Mouse (Mus musculus): ENCODE results near the gene Tmem163.

Gene Tmem163

DNA sequence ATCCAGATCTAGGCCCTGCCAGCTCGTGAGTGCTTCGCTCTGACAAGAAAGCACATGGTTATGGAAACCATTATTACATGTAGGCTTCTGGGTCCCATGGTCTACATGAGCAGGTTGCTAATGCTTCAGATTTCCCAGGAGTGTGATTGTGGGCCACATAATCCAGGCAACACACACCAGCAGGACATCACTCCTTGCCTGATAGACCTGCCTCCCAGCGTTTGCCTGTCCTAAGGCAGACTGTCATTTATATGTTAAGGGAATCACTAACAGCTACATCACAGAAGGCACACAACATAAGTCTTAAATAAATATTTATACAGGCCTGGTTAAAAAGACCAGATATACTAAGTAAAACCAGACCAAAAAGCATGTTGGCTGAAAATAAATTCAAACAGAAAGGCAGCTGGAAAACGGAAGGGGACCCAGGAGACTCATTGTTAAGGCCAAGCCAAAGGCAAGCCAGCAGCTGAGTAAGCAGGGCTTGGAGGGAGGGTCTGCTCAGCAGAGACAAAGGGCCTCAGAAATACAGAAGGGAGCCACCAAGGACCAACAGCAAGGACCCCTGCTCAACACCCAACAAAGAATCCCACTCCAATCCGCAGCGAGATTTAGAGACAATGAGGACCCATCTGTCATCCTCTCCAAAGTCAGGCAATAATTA is 123.4 kb downstream of the Tmem163 start:
- DNase-seq = no peak

DNA sequence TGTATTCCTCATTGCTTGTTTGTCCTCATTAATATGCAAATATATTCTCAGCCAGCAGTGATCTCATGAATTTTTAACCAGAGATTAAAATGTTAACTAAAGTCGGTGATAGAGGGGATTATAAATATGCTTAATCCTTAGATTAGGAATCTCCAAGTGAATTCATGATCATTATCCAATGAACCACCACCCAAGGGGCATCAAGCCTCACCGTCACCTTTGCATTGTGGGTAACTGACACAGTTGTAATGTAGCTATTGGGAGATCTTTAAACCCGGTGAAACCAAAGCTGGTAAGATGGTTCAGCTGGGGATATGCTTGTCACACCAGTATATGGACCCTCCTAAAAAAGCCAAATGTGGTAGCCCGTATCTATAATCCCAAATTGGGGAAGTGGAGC is 131.3 kb downstream of the Tmem163 start:
- DNase-seq = no peak

DNA sequence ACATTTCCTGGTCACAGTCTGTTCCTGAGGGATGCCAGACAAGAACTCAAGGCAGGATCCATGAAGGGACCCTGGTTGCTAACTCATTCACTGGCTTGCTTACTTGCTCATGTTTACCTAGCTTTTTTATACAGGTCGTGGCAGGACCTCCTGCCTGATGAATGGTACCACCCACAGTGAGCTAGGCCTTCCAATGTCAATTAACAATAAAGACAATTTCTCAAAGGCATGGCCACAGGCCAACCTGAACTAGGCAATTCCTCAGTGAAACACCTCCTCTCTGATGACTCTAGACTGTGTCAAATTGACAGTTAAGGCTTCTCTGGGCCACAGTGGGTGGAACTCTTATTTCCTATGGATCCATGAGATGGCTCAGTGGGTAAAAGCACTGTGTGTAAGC is 136.6 kb downstream of the Tmem163 start:
- DNase-seq = no peak

DNA sequence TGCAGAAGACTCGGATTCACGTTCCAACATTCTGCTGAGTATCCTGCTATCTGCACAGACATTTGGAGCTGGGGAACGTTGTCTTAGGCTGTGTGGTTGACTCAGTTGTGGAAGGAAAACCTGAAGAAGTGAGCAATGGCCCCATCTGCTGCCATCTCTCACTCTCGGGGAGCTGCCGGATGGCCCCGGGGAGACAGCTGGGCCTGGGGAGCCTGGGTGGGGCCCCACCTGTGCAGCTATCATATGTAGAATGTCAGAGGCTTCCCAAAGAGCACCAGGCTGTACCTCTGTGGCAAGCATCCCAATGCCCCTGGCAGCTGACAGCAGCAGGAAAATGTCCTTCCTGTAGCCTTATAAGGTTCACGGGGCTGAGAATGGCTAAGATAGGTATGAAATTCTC is 137.4 kb downstream of the Tmem163 start:
- DNase-seq = no peak

DNA sequence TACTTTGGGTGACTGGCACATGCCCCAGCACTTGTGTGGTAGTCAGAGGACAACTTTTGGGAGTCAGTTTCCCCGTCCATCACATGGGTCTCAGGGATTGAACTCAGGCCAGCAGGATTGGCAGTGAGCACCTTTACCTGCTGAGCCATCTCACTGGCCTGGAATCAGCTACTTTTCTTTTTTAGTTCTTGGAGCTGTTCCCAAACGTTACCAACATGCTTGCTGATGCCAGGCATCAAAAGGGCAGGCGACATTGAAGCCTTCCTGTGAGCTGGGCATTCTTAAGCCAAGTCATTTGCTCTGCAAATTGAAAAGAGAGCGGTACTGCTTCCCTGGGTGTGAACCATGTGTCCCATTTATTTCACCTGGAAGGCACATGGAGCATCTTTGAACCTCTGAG is 137.8 kb downstream of the Tmem163 start:
- DNase-seq = no peak

DNA sequence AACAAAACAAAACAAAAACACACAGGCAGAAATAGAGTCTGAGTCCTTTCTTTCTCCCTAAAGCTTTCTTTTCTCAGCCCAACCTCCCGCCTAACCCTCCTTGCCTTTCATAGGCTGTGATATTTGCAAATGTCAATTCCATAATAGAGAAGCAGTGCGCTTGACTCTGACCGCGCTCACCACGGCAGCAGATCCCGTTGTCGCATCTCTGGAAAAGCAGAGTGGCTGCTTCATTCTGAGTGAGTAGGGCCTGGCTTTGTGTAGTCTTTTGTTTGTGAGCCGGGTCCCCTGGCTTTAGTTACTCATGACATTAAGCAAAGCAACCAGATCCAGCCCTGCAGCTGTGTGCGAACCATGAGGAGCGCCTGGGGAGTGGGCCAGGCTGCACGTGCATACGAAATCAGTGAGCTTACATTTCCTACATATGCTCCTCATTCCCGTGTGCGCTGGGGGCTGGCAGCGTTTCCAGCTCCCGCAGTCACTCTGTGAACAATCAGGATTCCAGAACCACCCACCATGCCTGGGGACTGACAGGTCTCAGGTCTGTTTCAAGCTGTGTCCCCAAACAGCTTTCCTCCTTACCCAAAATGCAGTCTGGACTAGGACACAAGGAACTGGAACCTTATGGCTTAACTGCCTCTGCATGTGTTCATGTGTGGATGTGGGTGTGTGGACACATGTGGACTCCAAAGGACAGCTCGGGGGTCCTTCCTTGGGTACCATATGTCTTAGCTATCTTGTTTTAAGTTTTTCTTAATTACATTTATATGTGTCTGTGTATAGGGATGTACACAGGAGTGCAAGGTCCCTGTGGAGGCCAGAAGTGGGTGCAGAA is 141.9 kb downstream of the Tmem163 start:
- DNase-seq = no peak

DNA sequence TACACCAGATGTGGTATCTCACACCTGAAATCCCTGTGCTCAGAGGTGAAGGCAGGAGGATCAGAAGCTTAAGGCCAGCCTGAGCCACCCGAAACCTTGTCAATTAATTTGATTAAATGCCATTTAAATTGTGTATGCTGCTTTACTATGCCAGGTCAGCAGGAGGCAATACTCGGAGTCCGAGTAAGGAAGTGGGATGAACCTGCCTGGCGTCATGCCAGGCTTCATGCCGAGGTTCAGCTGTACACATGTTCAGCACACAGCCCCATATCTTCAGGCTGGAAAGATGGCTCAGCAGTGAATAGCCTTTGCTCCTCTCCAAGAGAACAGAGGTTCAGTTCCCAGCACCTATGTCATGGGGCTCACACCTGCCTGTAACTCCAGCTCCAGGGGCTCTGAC is 142.9 kb downstream of the Tmem163 start:
- no peak for DNase-seq

DNA sequence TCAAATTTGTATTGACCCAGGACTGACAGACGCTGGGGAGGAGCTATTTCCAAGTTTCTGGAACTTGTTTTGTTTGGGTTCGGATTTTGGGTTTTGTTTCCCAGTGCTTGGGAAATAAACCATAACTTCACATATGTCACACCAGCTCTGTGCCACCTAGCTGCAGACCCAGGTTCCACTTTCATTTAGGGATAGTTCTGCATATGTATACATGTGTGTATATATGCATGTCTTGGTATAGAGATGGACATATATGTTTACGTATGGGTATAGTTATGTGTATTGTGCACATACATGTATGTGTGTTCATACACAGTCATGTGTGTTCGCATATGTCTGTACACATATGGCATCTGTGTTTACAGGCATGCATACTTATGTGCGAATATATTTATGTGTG is 147.6 kb downstream of the Tmem163 start:
- DNase-seq = no peak

DNA sequence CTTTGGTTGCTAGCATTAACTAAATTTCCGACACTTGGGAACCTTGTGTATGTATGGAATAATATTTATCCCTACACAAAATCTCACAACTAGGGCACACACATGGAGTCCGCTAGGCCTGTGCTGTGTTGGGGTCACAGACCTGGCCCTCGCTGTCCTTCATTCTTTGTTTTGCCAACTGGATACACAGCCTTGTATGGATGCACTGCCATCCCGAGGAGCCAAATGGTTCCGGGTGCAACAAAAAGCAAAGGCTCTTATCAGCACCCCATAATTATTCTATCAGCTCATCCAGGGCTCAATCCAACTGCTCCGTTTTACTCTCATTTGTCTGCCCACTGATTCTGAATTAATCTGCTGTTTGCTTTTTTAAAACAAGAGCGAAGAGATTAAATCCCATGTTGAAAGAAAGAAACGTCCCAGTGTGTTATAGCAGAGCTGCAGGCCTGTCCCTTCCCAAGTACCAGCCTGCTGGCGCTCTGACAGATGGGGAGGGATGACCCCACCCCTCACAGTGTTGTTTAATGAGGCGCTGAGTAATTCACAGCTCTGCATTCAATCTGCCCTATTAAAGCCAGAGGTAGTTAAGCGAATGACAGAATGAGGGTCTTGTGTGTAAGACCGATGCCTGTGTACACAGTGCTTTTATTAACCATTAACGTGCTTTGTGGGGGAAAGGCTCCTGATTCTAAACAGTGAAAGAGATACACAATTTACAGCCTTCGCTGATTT is 148.3 kb downstream of the Tmem163 start:
- DNase-seq = no peak

DNA sequence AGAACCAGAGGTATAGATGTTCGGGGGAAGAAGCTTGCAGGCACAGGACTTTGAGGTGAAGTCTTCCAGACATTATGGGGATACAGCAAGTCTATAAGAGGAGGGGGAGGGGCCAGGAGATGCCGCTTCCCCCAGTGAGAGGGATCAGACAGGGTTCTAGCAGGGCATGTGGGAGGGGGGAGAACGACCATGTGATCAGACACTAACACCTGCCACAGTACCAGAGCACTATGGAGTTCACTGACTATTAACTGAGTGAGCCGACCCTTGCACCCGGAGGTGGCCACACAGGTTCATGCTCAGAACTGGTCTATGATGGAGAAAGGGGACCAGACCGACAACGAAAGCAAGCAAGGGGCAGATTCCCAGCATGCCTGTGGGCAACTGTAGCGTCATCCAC is 156.0 kb downstream of the Tmem163 start:
- no peak for DNase-seq

DNA sequence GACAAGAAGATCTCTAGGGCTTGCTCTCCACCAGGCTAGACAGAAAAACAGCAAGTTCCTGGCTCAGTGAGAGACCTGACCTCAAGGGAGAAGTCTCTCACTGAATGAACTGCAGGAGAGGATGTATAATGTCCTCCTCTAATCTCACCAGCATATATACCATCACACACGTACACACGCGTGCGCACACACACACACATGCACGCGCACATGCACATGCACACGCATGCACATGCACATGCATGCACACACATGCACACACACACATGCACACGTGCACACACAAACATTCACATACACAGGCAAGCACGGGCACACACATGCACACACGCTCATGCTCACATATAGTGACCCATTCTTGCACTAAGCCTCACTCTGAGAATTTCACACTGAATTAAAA is 164.5 kb downstream of the Tmem163 start:
- no peak for DNase-seq

DNA sequence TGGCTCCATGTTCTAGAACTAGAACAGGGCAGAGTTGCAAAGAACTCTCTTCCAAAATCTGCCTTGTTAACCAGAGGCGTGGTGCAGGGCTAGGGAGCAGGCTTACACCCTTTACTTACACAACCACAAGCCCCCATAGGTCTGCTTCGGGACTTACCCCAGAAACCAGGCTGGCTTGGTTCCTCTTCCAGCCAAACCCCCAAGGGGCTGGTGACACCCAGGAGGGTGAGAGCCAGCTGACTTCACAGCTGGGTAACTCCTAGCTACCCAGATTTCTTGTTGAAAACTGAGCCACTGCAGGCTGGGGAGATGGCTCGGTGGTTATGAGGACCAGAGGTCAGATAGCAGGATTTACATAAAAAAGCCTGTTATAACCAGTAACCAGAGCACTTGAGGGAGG is 164.9 kb downstream of the Tmem163 start:
- DNase-seq = no peak

DNA sequence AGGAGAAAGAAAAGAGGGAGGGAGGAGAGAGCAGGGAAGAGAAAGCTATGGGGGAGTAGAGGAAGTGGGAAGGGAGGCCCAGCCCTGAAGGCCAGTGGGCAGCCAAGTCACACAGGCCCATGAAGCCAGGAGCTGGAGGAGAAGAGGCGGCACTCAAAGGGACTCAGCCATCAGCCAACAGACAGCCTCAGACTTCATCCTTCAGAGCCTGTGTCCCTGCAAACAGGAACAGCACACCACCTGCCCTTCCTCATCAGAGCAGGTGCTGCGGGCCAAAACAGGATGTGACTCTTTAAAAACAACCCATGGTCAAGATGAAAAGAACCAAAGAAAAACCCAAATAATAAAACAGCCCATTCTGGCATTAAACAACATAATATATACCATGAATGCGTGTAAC is 165.7 kb downstream of the Tmem163 start:
- no peak for DNase-seq

DNA sequence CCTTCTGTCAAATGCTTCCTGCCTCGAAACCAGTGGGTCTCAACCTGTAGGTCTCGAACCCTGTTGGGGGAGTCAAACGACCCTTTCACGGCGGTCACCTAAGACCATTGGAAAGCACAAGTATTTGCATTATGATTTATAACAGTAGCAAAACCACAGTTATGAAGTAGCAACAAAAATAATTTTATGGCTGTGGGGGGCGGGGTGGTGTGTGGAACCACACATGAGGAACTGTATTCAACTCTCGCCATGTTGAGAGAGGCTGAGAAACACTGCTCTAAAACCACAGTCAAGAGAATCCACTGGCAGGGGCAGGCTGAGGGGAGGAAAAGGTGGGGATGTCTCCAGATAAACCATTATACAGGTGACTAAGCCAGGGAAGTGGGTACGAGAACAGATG is 166.2 kb downstream of the Tmem163 start:
- no peak for DNase-seq

DNA sequence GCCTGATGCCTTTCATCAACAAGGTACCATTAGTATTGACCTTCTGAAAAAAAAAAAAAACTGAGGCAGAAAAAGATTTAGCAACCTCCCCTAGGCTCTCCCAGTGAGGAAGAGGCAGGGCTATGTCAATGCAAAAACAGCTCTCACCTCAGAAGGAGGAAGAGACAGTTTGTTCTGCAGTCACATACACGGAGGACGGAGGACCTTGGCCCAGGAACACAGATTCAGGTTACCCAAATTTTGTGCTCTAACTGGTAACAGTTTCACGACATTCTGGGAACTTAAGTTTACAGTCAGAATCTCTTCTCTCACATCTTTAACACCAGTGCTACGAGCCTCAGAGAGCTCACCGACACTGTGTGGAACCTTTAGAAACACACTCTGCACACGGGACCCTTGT is 166.6 kb downstream of the Tmem163 start:
- no peak for DNase-seq

DNA sequence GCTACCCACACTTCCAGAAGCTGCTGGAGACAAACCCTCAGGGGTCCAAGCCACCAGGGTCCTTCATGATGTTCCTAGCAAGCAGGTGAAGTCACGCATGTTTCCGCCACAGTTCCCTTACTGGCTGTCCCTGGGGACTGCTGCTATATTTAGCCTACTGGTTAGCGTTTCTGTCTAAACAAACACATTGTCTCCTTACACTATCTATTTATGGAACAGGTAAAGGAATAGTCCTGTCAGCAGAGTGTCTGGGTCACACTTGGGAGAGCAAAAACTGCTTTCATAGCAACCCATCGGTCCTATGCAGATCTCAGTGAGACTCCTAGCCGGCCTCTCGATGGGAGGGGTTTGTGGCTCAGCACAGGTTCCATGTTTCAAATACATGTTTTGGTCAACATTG is 168.0 kb downstream of the Tmem163 start:
- no peak for DNase-seq

DNA sequence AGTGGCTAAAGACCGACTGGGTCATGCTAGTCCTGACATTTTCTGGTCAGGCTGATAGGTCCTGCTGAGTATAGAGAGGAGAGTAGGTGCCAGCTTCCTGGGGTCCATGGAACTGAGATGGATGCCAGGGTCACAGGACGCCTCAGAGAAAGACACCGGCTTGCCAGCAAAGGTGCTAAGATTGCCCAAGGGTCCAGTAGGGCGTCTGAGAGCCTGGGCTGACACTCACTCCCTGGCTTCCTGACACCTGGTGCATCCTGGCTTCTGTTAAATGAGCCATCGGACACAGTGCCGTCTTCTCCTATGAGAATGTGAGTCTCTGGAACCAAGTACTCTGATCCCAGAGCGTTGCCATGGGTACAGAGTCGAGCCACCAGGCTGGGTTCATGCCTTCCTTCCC is 170.4 kb downstream of the Tmem163 start:
- no peak for DNase-seq

DNA sequence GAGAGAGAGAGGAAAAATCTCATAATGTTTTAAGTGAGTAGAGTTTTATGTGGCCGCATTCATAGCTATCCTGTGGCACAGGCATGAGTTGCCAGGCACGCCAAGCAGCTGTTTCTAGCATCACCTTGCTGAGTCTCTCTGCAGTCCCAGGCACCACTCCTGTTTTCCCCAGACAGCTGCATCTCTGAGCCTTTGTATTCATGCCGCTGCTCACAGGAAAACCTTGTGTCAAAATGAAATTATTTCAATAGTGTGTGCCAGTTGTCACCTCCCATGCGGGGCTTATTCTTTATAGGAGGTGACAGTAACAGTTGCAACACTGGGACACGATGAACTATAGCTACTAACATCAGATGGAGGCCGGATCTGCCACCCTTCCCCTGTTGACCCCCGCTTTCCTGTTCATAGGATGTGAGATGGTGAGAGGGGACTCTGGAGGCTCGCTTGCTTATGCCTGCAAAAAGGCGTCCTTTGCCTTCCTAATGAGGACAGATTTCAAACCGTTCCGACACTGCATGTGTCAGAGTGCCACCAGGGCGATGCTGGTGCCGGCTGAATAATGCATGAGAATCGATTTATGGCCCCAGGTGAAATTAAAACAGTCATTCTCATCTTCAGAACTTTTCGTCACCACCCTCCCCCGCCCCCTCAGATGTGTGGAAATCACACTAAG is 171.1 kb downstream of the Tmem163 start:
- DNase-seq = no peak

DNA sequence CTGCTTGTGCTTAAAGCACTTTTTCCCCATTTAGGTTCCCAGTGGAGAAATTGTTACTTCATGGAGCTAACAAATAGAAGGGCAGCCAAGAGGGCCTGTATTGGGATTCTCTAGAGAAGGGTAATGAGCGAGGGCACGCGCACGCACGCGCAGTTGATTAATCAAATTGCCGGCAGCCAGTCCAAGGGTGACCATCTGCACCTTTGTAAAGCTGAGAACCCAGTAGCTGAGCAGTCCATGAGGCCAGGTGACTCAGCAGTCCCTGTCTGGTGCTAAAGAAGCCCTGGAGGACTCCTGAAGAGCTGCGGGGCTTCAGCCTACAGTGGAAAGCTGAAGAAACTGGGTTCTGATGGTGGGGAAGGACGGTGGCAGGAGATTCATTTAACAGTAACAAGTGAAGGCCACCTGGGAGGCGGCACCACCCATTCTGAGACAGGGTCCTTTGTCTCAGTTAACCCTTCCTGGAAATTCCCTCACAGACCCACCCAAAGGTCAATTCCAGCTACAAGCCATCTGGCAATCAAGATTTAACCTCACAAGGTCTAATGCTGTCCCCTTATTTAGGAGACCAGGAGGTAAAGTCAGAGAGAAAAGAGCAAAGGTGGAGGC is 172.2 kb downstream of the Tmem163 start:
- DNase-seq = no peak

DNA sequence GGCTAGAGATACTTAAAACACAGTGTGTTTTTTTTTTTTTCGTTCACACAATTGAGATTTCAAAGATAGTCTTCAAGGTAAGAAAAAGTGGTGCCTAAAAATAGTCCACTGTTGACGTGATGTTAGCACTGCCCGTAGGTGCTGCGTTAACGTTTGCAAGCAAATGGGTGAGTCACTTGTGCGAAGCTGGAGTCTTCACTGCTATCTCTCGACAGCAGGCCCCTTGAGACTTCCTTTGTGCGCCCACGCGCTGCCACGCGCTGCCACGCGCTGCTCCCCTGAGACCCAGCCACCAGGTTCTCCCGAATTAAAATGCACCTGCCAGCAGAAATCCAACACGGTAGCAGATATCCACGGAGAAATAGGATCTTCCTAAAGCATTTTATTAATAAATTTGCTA is 178.6 kb downstream of the Tmem163 start:
- DNase-seq = no peak

DNA sequence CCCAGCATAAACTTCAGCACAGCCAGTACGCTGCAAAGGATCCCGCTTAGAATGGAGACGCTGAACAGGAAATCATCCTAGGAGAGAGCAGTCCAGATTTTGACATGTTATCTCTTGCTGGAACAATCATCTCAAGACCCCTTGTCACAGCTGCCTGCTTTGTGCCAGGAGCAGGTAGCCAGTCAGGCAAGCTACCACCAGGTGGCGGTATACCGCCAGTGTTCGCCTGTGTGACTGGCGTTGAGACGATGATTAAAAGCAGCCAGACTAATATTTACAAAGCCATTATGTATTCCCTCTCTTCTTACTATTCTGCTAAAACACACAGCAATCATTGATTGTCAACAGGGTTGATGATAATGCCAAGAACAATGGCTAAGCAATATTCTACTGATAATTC is 179.1 kb downstream of the Tmem163 start:
- peak; percentile 36 to 77 for DNase-seq

DNA sequence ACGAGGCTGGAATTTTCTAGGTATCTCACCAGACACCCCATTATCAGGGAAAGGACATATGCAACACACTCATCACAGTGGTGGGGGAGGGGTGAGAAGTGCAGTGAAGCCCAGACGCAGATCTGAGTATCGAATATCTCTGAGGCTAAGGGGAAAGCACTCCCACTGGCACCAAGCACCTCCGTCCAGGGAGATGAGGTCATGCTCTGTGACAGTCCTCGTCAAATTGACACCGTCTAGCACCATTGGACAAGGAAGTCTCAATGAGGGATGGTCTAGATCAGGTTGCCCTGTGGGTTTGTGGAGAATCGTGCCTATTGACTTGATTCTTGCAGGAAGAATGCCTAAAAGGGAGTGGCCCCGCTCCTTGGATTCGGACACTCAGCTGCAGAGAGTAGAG is 180.6 kb downstream of the Tmem163 start:
- DNase-seq = no peak
